Mouse (Mus musculus): Measurements from ENCODE around the gene Syne1. TPM values are rescaled to one million over a fixed set of nuclear protein-coding genes. Genes with fewer than 3 reads are reported as not detected.
"Not testable (repeated sequence)": the region's sequence is repeated elsewhere in the genome, so short reads cannot be mapped to it uniquely, and the experiment has no call there.

The Syne1 gene
- polyA plus RNA-seq, 1 experiment from 2014 or later = 2.4 TPM

DNA sequence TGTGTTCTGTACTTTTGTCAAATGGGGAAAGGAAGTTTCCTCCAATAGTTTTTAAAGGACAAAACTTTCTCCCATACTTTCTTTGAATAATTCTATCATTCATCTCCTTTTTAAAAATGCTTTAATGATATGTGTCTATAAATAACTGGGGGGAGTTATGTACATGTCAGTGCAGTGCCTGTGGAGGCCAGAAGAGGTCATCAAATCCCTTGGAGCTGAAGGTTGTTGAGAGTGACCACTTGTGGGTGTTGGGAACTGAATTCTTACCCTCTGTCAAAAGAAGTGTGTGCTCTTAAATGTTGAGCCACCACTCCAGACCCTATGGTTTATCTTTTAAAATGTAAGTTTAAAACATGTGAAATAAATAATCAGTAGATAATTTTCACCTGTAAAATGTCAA lies 39.0 kb downstream of the Syne1 start:
- Histone ChIP-seq H3K4me3 (ENCODE audit: low read depth, low read length) (no peak overlapping the region), H3K4me2 (ENCODE audit: low read depth, low read length, severe bottlenecking) (no peak overlapping the region), H3K36me3 (ENCODE audit: control insufficient read depth, insufficient read depth, low read length) (no peaks in the 10 kb centered on the region), H3K27ac (ENCODE audit: low read depth, low read length) (no peak overlapping the region), H3K9me3 (ENCODE audit: control insufficient read depth, low read length) (no peaks in the 10 kb centered on the region), H3K4me1 (replicated peaks; ENCODE audit: control insufficient read depth, insufficient read depth, low read length) (no peaks in the 10 kb centered on the region), H3K9ac (ENCODE audit: low read length) (no peak overlapping the region), H3K27me3 (ENCODE audit: control insufficient read depth, insufficient read depth, low read length) (no peaks in the 10 kb centered on the region)
- DNase-seq (ENCODE audit: low spot score) (no peak), ATAC-seq (replicated peaks; ENCODE audit: low FRiP score) (no peak)

DNA sequence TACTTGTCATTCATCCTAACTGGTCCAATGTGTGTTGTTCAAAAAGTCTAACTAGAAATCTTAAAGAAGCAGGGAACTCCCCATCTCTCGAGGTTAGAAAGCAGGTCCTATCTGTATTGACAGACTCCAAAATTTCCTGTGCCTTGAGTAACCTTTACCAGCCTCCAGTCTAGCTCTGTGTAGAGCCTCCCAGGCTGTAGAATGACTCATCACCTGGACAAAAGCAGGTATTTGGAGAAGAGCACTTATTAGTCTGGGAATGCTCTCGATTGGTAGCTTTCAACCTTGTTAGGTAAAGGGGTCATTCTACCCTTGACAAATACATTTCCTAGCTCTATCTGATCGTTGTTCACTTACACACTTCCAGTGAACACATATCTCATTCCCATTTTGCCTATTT lies 39.9 kb downstream of the Syne1 start:
- Histone ChIP-seq H3K27ac (ENCODE audit: low read depth, low read length) (no peak overlapping the region), H3K9ac (ENCODE audit: low read length) (no peak overlapping the region), H3K4me3 (ENCODE audit: low read depth, low read length) (no peak overlapping the region), H3K4me1 (replicated peaks; ENCODE audit: control insufficient read depth, insufficient read depth, low read length) (no peaks in the 10 kb centered on the region), H3K4me2 (ENCODE audit: low read depth, low read length, severe bottlenecking) (no peak overlapping the region), H3K9me3 (ENCODE audit: control insufficient read depth, low read length) (no peaks in the 10 kb centered on the region), H3K27me3 (ENCODE audit: control insufficient read depth, insufficient read depth, low read length) (no peaks in the 10 kb centered on the region), H3K36me3 (ENCODE audit: control insufficient read depth, insufficient read depth, low read length) (no peaks in the 10 kb centered on the region)
- WGBS = 82% methylated on average over 3 of the region's 3 CpGs
- ATAC-seq (replicated peaks; ENCODE audit: low FRiP score) = no peak
- DNase-seq (ENCODE audit: low spot score) = no peak

DNA sequence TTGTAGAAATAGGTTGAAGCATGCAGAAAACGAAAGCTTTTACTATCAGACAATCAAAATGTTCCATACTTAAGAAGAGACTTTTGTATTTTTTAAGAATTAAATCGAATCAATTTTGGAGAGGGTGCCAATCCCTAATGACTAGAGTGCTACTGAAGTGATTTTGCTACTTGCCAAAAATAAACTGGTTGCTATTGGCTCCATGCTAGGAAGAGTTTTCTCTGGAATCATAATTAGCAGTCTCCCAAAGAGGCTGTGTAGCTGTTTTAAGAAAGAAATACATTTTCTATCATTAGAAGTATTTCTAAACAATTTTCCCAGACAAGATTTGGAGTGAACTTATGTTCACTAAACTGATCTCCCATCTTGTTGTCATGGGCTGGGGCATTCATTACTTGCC lies 43.8 kb downstream of the Syne1 start:
- Histone ChIP-seq H3K4me1 (replicated peaks; ENCODE audit: control insufficient read depth, insufficient read depth, low read length) (no peaks in the 10 kb centered on the region), H3K4me2 (ENCODE audit: low read depth, low read length, severe bottlenecking) (no peak overlapping the region), H3K27ac (ENCODE audit: low read depth, low read length) (no peak overlapping the region), H3K4me3 (ENCODE audit: low read depth, low read length) (no peak overlapping the region), H3K36me3 (ENCODE audit: control insufficient read depth, insufficient read depth, low read length) (no peaks in the 10 kb centered on the region), H3K27me3 (ENCODE audit: control insufficient read depth, insufficient read depth, low read length) (no peaks in the 10 kb centered on the region), H3K9ac (ENCODE audit: low read length) (no peak overlapping the region), H3K9me3 (ENCODE audit: control insufficient read depth, low read length) (no peaks in the 10 kb centered on the region)
- no peak for DNase-seq (ENCODE audit: low spot score)
- 57% methylated on average over 2 of the region's 2 CpGs for WGBS
- no peak for ATAC-seq (replicated peaks; ENCODE audit: low FRiP score)

DNA sequence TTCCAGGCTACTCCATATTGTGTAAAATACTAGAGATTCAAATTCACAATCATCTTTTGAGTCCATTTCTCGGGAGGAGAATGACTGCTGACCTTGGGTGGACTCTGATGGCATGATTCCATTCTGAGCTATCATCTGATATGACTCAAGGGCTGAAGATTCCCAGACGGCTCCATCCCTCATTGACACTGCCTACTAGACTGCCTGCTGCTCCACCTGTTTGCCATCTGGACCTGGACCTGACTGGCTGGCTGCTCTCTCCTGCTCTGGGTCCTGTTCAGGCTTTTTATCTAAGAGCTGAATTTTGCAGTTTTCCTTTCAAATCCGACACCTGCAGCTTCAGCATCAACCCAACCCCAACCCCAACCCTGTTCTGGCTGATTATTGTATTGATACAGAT lies 46.5 kb downstream of the Syne1 start:
- Histone ChIP-seq H3K9ac (ENCODE audit: low read length) (no peak overlapping the region), H3K27me3 (ENCODE audit: control insufficient read depth, insufficient read depth, low read length) (no peaks in the 10 kb centered on the region), H3K4me1 (replicated peaks; ENCODE audit: control insufficient read depth, insufficient read depth, low read length) (no peaks in the 10 kb centered on the region), H3K36me3 (ENCODE audit: control insufficient read depth, insufficient read depth, low read length) (no peaks in the 10 kb centered on the region), H3K4me3 (ENCODE audit: low read depth, low read length) (no peak overlapping the region), H3K9me3 (ENCODE audit: control insufficient read depth, low read length) (no peaks in the 10 kb centered on the region), H3K27ac (ENCODE audit: low read depth, low read length) (no peak overlapping the region), H3K4me2 (ENCODE audit: low read depth, low read length, severe bottlenecking) (no peak overlapping the region)
- no peak for DNase-seq (ENCODE audit: low spot score)
- no peak for ATAC-seq (replicated peaks; ENCODE audit: low FRiP score)
- 78% methylated on average over 3 of the region's 3 CpGs for WGBS

DNA sequence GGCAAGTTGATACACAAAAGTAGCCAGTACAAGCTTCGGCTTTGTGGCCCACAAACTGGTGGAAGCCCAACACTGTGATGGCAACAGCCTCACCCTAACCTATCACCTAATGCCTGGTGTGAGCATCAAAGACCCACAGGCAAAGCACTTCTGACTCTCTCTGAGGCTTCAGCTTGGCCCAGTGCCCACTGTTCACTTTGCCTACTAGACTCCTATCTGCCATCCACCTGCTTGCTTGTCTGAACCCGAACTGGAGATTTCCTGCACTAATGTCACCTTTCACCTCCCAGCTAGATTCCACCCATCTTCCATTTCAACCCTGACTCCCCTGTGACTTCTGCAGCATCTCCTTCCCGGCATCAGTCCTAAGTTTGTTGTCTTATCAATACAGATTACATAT lies 47.4 kb downstream of the Syne1 start:
- H3K36me3 ChIP-seq (ENCODE audit: control insufficient read depth, insufficient read depth, low read length) = no peaks in the 10 kb centered on the region
- no peaks in the 10 kb centered on the region for H3K27me3 ChIP-seq (ENCODE audit: control insufficient read depth, insufficient read depth, low read length)
- ATAC-seq (replicated peaks; ENCODE audit: low FRiP score) = no peak
- H3K4me2 ChIP-seq (ENCODE audit: low read depth, low read length, severe bottlenecking) = no peak overlapping the region
- DNase-seq (ENCODE audit: low spot score) = no peak
- WGBS = 82% methylated on average over 3 of the region's 3 CpGs
- H3K27ac ChIP-seq (ENCODE audit: low read depth, low read length) = no peak overlapping the region
- H3K9ac ChIP-seq (ENCODE audit: low read length) = no peak overlapping the region
- no peaks in the 10 kb centered on the region for H3K9me3 ChIP-seq (ENCODE audit: control insufficient read depth, low read length)
- no peaks in the 10 kb centered on the region for H3K4me1 ChIP-seq (replicated peaks; ENCODE audit: control insufficient read depth, insufficient read depth, low read length)
- no peak overlapping the region for H3K4me3 ChIP-seq (ENCODE audit: low read depth, low read length)

DNA sequence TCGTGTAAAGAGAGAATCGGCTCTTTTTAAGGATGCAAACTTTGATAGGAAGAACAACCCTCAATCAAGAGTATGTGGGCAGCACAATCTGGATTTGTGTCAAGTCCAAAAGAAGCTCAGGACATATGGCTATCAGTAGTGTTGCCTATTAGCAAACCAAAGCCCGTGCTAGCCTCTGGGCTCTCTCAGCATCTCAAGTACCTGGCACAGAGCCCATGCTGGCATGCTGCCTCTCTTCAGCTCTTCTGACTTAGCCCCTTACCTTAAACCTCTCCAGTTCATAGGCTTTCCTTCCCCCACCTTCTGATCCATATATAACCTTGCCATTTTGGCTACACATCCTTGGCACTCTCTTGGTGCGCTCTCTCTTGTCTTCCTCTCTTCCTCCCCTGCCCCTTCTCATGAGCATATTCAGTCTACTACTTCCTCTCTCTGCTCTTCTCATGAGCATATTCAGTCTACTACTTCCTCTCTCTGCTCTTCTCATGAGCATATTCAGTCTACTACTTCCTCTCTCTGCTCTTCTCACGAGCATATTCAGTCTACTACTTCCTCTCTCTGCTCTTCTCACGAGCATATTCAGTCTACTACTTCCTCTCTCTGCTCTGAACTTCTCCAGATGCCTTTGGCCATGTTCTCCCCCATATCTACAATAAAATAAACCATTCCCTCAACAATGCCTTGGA lies 51.5 kb downstream of the Syne1 start:
- ATAC-seq (replicated peaks; ENCODE audit: low FRiP score); H3K4me3 ChIP-seq (ENCODE audit: low read depth, low read length); H3K9me3 ChIP-seq (ENCODE audit: control insufficient read depth, low read length); H3K4me2 ChIP-seq (ENCODE audit: low read depth, low read length, severe bottlenecking); H3K27ac ChIP-seq (ENCODE audit: low read depth, low read length); H3K36me3 ChIP-seq (ENCODE audit: control insufficient read depth, insufficient read depth, low read length); H3K9ac ChIP-seq (ENCODE audit: low read length); H3K27me3 ChIP-seq (ENCODE audit: control insufficient read depth, insufficient read depth, low read length); DNase-seq (ENCODE audit: low spot score); H3K4me1 ChIP-seq (replicated peaks; ENCODE audit: control insufficient read depth, insufficient read depth, low read length): not testable (repeated sequence)
- 88% methylated on average over 6 of the region's 6 CpGs for WGBS

DNA sequence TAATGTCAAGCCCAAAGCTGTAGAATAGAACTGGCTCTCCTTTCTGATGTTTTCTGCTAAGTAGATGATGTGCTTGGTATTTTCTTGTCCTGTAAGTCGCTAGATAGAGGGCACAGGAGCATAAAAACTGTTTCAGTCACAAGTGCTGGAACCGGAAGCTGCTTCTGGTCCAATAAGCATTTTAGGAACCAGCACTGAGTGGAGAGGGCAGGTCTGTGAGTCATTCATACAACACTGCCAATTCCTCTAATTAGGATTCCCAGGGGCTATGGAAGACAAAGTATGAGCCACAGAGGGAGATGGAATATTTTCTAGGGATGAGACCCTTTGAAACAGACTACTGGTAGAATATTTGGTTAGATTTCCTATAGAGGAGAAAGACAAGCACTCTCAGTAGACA lies 53.4 kb downstream of the Syne1 start:
- Histone ChIP-seq H3K36me3 (ENCODE audit: control insufficient read depth, insufficient read depth, low read length) (no peaks in the 10 kb centered on the region), H3K4me3 (ENCODE audit: low read depth, low read length) (no peak overlapping the region), H3K27ac (ENCODE audit: low read depth, low read length) (no peak overlapping the region), H3K27me3 (ENCODE audit: control insufficient read depth, insufficient read depth, low read length) (no peaks in the 10 kb centered on the region), H3K4me1 (replicated peaks; ENCODE audit: control insufficient read depth, insufficient read depth, low read length) (no peaks in the 10 kb centered on the region), H3K9ac (ENCODE audit: low read length) (no peak overlapping the region), H3K4me2 (ENCODE audit: low read depth, low read length, severe bottlenecking) (no peak overlapping the region), H3K9me3 (ENCODE audit: control insufficient read depth, low read length) (no peaks in the 10 kb centered on the region)
- WGBS = 83% methylated on average over 2 of the region's 2 CpGs
- DNase-seq (ENCODE audit: low spot score) (no peak), ATAC-seq (replicated peaks; ENCODE audit: low FRiP score) (no peak)

DNA sequence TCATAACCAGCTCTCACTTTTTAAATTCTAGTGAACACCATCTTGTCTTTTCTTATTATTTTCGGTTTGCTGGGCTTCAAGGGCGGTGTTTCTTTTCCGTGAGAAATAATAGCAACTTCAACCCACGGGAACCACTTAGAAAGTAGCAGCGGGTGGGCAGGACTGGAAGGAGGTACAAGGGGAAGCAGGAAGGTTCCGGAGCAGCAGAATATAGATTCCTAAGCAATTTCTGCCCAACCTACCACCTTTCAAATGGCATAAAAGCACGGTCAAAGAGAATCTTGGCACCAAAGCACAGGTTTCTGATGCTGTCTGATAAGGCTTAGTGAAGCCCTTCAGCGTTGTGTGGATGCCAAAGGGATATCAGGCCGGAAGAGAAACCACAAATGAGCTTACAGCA lies 60.2 kb downstream of the Syne1 start:
- Histone ChIP-seq H3K4me3 (ENCODE audit: low read depth, low read length) (no peak overlapping the region), H3K27me3 (ENCODE audit: control insufficient read depth, insufficient read depth, low read length) (no peaks in the 10 kb centered on the region), H3K9ac (ENCODE audit: low read length) (no peak overlapping the region), H3K36me3 (ENCODE audit: control insufficient read depth, insufficient read depth, low read length) (no peaks in the 10 kb centered on the region), H3K9me3 (ENCODE audit: control insufficient read depth, low read length) (no peaks in the 10 kb centered on the region), H3K27ac (ENCODE audit: low read depth, low read length) (no peak overlapping the region), H3K4me2 (ENCODE audit: low read depth, low read length, severe bottlenecking) (no peak overlapping the region), H3K4me1 (replicated peaks; ENCODE audit: control insufficient read depth, insufficient read depth, low read length) (no peaks in the 10 kb centered on the region)
- DNase-seq (ENCODE audit: low spot score) (no peak), ATAC-seq (replicated peaks; ENCODE audit: low FRiP score) (no peak)
- WGBS = 88% methylated on average over 9 of the region's 9 CpGs

DNA sequence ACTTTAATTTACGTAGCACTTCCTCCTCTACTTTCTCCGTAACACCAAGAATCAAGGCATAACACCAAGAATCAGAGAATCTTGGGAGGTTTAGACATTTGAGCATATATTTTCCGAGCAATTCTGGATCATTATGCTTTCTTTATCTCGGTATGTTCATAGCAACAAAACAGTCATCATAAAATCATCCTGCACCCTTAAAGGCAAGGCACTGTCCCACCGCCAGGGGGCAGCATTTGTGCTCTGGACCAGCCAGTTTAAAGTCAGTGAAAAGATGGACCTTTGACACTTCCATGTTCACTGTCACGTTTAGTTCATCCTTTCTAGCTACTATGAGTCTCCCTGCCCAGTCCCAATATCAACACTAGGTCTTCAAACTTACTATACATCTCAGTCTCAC lies 61.3 kb downstream of the Syne1 start:
- Histone ChIP-seq H3K4me3 (ENCODE audit: low read depth, low read length) (no peak overlapping the region), H3K27ac (ENCODE audit: low read depth, low read length) (no peak overlapping the region), H3K27me3 (ENCODE audit: control insufficient read depth, insufficient read depth, low read length) (no peaks in the 10 kb centered on the region), H3K9me3 (ENCODE audit: control insufficient read depth, low read length) (no peaks in the 10 kb centered on the region), H3K4me1 (replicated peaks; ENCODE audit: control insufficient read depth, insufficient read depth, low read length) (no peaks in the 10 kb centered on the region), H3K9ac (ENCODE audit: low read length) (no peak overlapping the region), H3K36me3 (ENCODE audit: control insufficient read depth, insufficient read depth, low read length) (no peaks in the 10 kb centered on the region), H3K4me2 (ENCODE audit: low read depth, low read length, severe bottlenecking) (no peak overlapping the region)
- WGBS = 63% methylated on average over 6 of the region's 6 CpGs
- DNase-seq (ENCODE audit: low spot score) (no peak), ATAC-seq (replicated peaks; ENCODE audit: low FRiP score) (no peak)
